Mouse (Mus musculus) forebrain, embryonic 11.5 days (tissue): Measurements from ENCODE around the gene Tssk1. TPM values are rescaled to one million over a fixed set of nuclear protein-coding genes. Genes with fewer than 3 reads are reported as not detected.

ENCODE experiments used
- ATAC-seq: fragments of 200-750 bp; cut with Nextera tagmentation; replicated peaks from 2 replicates; pipeline ENCODE4 v1.8.0; 2017; ENCODE audit warnings: moderate TSS enrichment; ENCODE audit not compliant: low FRiP score
- DNase-seq: peaks from one replicate; pipeline ENCODE4 v3.0.0-alpha.2; 2017; ENCODE audit warnings: low spot score
- H3K27ac ChIP-seq: fragments of 300-500 bp; sonication (generic); 2 replicates; pipeline ENCODE4 v1.5.1; 2014; ENCODE audit warnings: low read depth, low read length
- H3K27me3 ChIP-seq: fragments of 300-500 bp; sonication (generic); 2 replicates; pipeline ENCODE4 v1.6.1; 2014; ENCODE audit warnings: mild to moderate bottlenecking, low read length, mixed read lengths; ENCODE audit not compliant: control insufficient read depth, insufficient read depth
- H3K36me3 ChIP-seq: fragments of 300-500 bp; sonication (generic); 2 replicates; pipeline ENCODE4 v1.6.1; 2014; ENCODE audit warnings: mild to moderate bottlenecking, low read length, moderate library complexity, mixed read lengths; ENCODE audit not compliant: control insufficient read depth, insufficient read depth
- H3K4me1 ChIP-seq: fragments of 300-500 bp; sonication (generic); replicated peaks from 2 replicates; pipeline ENCODE4 v1.6.1; 2014; ENCODE audit warnings: low read length, mixed read lengths; ENCODE audit not compliant: control insufficient read depth, insufficient read depth
- H3K4me2 ChIP-seq: fragments of 300-500 bp; sonication (generic); 2 replicates; pipeline ENCODE4 v1.6.1; 2014; ENCODE audit warnings: low read depth, mild to moderate bottlenecking, low read length, moderate library complexity, mixed read lengths; ENCODE audit not compliant: severe bottlenecking
- H3K4me3 ChIP-seq: fragments of 300-500 bp; sonication (generic); 2 replicates; pipeline ENCODE4 v1.5.1; 2014; ENCODE audit warnings: low read depth, low read length
- H3K9ac ChIP-seq: fragments of 300-500 bp; sonication (generic); 2 replicates; pipeline ENCODE4 v1.6.1; 2014; ENCODE audit warnings: low read length
- H3K9me3 ChIP-seq: fragments of 300-500 bp; sonication (generic); 2 replicates; pipeline ENCODE4 v1.6.1; 2016; ENCODE audit warnings: low read length, mixed read lengths; ENCODE audit not compliant: control insufficient read depth
- WGBS: fragments of 180-500 bp; shearing (Covaris S2); extraction: QIAGEN DNeasy Blood & Tissue Kit; methylation state at CpG from one replicate; pipeline ENCODE4 v1.1.7; 2014; 5-methylcytosine and 5-hydroxymethylcytosine counted together
- polyA plus RNA-seq: library from polyadenylated mRNA; unstranded; fragments of >200 nt; fragmentation: Nextera tagmentation; extraction: Ambion mirVana; gene quantifications from 2 replicates; pipeline ENCODE4 v1.2.1, GENCODE M21; 2014

Tssk1 gene
- polyA plus RNA-seq, 1 experiment from 2014 or later, result not detected

DNA sequence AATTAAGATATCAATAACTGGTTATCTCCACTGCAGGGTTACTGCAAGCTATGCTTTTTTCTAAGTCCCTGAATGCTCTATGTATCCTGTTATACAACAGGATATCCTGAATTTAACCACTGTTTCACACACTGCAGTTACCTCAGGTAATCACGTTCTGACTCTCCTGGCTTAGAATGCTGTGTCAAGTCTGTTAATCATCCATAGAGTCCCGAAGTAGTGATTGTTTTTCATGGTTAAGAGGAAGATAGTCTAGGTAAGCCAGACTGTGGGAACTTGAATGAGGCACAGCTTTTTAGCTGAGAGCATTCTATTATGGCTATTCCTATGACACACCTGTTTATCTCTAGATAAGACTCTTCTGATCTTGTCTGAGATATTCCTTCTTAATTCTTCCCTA, 28.7 kb upstream of the Tssk1 start:
- H3K9ac ChIP-seq, result no peak overlapping the region
- ATAC-seq, result no peak

DNA sequence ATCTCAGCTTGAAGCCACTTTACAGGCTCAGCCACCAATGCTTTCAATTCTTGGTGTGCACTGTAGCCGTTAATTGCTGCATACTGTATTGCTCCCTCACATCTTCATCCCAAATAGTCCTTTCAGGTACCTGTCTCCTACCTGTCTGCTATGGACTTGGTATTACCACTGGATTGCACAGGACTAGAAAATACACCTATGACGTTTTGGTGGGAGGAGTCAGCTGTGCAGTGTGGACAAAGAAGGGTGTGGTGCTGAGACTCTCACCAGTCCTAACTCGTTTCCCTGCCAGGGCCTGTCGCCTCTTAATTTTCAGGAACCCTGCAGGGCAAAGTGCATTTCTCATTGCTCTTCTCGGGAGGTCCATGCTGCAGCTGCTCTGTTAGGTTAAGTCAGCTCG, 28.3 kb upstream of the Tssk1 start:
- Histone ChIP-seq H3K9ac (no peak overlapping the region), H3K9me3 (no peaks in the 10 kb centered on the region), H3K4me2 (no peak overlapping the region), H3K36me3 (no peaks in the 10 kb centered on the region; the same call in 1 of the 2 replicates), H3K4me1 (no peaks in the 10 kb centered on the region), H3K27ac (no peak overlapping the region), H3K27me3 (no peaks in the 10 kb centered on the region), H3K4me3 (no peak overlapping the region)
- no peak for DNase-seq
- 73% methylated on average over 6 of the region's 6 CpGs for WGBS
- ATAC-seq, result no peak

More for the DNA sequence above, 28.7 kb upstream of the Tssk1 start:
- H3K4me1 ChIP-seq, result no peaks in the 10 kb centered on the region
- H3K27me3 ChIP-seq, result no peaks in the 10 kb centered on the region
- no peaks in the 10 kb centered on the region for H3K9me3 ChIP-seq
- H3K4me3 ChIP-seq, result no peak overlapping the region
- no peaks in the 10 kb centered on the region for H3K36me3 ChIP-seq
- no peak overlapping the region for H3K27ac ChIP-seq
- DNase-seq, result no peak
- H3K4me2 ChIP-seq, result no peak overlapping the region
- WGBS, result over 99% methylated on average over 2 of the region's 2 CpGs

DNA sequence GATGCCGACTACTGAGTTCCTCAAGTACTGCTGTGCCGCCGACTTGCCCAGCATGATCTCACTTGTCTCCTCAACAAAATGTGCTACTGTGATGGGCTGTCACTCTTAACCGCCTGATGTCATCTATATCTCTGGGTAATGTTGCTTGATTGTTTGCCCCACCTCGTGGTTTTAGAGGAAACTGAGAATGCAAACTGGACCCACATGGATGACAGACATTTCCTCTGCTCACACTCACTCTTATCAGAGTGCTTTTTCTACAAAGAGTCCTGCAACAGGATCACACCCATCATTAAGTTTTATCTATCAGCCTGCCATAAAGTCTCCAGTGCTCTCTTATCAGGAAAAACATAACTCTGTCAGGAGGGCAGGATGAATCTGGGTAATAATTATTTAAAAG, 22.8 kb upstream of the Tssk1 start:
- Histone ChIP-seq H3K36me3 (no peaks in the 10 kb centered on the region; the same call in none of the 2 replicates), H3K4me1 (no peaks in the 10 kb centered on the region), H3K9me3 (no peaks in the 10 kb centered on the region), H3K4me2 (no peak overlapping the region), H3K9ac (no peak overlapping the region), H3K27me3 (no peaks in the 10 kb centered on the region), H3K27ac (no peak overlapping the region), H3K4me3 (no peak overlapping the region)
- DNase-seq, result no peak
- WGBS, result 97% methylated on average over 5 of the region's 5 CpGs
- no peak for ATAC-seq

DNA sequence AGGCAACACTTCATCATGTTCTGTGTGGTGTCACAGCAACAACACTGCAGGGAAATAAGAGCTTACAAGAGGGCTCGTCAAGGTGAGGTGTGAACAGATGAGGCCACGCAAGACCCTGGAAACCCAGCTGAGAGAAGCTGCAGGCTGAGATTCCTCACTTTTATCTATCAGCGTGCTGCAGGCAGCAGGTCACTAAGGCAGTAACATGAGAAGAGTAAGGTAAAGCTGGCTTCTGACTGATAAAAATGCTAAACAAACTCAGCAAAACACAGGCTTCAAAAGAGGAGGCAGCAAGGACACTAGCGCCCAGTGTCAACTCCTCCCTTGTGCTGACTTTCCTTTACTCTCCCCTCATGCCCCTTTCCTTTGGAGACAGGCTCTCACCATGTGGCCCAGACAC, 21.0 kb upstream of the Tssk1 start:
- H3K9ac ChIP-seq, result no peak overlapping the region
- no peaks in the 10 kb centered on the region for H3K9me3 ChIP-seq
- H3K4me3 ChIP-seq, result no peak overlapping the region
- WGBS, result 78% methylated on average over 4 of the region's 4 CpGs
- no peak overlapping the region for H3K27ac ChIP-seq
- ATAC-seq, result no peak
- H3K4me1 ChIP-seq, result no peaks in the 10 kb centered on the region
- H3K27me3 ChIP-seq, result no peaks in the 10 kb centered on the region
- H3K4me2 ChIP-seq, result no peak overlapping the region
- H3K36me3 ChIP-seq, result no peaks in the 10 kb centered on the region; the same call in none of the 2 replicates
- no peak for DNase-seq

DNA sequence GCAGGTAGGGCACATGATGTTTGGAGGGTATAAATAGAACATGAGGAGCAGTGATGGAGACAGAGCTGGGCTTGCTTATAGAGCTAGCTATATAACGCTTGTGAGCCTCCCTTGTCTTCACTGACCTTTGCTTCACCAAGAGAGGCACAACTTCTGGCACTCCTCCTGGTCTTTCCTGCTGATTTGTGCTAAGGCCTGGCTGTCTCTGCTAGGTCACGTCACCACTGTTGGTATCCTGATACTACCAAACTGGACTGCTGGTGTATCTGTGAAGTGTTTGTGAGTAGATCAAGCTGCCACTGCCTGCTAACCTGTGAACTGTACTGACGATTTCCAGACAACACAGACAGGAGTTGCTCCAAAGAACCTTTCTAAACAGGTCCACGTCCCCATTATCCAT, 18.8 kb upstream of the Tssk1 start:
- H3K4me2 ChIP-seq, result no peak overlapping the region
- no peaks in the 10 kb centered on the region; the same call in none of the 2 replicates for H3K36me3 ChIP-seq
- no peaks in the 10 kb centered on the region for H3K9me3 ChIP-seq
- H3K4me3 ChIP-seq, result no peak overlapping the region
- 90% methylated on average over 4 of the region's 4 CpGs for WGBS
- no peak overlapping the region for H3K27ac ChIP-seq
- DNase-seq, result no peak
- H3K4me1 ChIP-seq, result no peaks in the 10 kb centered on the region
- H3K9ac ChIP-seq, result no peak overlapping the region
- no peaks in the 10 kb centered on the region for H3K27me3 ChIP-seq
- ATAC-seq, result no peak

DNA sequence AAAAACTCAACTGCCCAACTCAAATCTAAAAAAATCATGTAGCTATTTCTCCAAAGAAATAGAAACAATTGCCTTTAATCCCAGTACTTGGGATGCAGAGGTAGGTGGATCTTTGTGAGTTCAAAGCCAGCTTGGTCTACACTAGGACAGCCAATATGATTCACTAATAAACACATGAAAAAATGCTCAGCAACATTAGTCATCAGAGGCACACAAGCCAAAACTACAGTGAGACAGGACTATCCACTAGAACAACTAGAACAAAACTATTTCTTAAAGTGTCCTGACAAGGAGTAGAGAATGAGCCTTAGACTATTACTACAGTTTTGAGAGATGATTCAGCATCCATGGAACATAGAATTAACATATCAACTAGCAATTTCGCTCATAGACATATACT, 17.9 kb upstream of the Tssk1 start:
- WGBS, result 98% methylated on average over 1 of the region's 1 CpGs
- Histone ChIP-seq H3K4me1 (no peaks in the 10 kb centered on the region), H3K36me3 (no peaks in the 10 kb centered on the region; the same call in 1 of the 2 replicates), H3K9ac (no peak overlapping the region), H3K4me2 (no peak overlapping the region), H3K27me3 (no peaks in the 10 kb centered on the region), H3K4me3 (no peak overlapping the region), H3K27ac (no peak overlapping the region), H3K9me3 (no peaks in the 10 kb centered on the region)
- ATAC-seq (no peak), DNase-seq (no peak)

DNA sequence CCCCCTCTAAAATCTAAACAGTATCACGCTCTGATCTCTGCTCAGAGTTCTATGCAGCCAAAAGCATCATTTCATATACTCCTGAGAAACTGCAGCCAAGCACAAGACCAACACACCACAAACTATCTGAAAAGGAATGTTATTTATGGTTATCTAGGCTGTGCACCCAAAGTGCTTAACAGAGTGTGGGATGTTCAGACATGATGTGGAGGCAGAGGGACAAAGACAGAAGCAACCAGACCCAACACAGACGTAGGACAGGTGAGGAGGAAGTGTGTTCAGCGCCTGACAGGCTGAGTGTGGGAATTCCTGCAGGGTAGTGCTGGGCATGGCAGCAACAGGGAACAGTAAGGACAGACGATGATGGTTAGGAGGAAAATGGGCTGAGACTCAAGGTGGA, 14.5 kb upstream of the Tssk1 start:
- Histone ChIP-seq H3K36me3 (no peaks in the 10 kb centered on the region; the same call in 1 of the 2 replicates), H3K4me2 (no peak overlapping the region), H3K4me1 (no peaks in the 10 kb centered on the region), H3K4me3 (no peak overlapping the region), H3K9me3 (no peaks in the 10 kb centered on the region), H3K27me3 (no peaks in the 10 kb centered on the region), H3K9ac (no peak overlapping the region), H3K27ac (no peak overlapping the region)
- no peak for DNase-seq
- ATAC-seq, result no peak
- 96% methylated on average over 4 of the region's 4 CpGs for WGBS

DNA sequence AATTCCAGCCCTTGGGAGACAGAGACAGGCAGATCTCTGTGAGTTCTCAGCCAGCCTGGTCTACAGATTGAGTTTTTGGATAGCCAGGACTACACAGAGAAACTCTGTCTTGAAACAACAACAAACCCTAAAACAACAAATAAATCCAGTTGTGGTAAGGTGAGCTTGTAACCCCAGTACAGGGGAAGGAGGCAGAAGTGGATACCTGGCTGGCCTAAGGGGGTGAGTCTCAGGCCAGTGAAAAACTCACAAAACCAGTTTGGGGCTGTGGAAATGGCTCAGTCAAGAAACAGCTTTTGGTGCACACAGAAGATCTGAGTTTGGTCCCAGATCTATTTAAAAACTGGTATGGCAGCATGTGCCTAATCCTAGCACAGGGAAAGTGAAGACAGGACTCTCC, 11.8 kb upstream of the Tssk1 start:
- 0 out of 2 replicates have a peak, but pooled peaks cover 2% of the 10 kb centered on the region for H3K4me1 ChIP-seq
- no peak overlapping the region for H3K9ac ChIP-seq
- no peak overlapping the region for H3K4me2 ChIP-seq
- ATAC-seq (no peak), DNase-seq (no peak)
- H3K36me3 ChIP-seq, result no peaks in the 10 kb centered on the region; the same call in 1 of the 2 replicates
- H3K27ac ChIP-seq, result no peak overlapping the region
- no peak overlapping the region for H3K4me3 ChIP-seq
- no peaks in the 10 kb centered on the region for H3K9me3 ChIP-seq
- H3K27me3 ChIP-seq, result no peaks in the 10 kb centered on the region

DNA sequence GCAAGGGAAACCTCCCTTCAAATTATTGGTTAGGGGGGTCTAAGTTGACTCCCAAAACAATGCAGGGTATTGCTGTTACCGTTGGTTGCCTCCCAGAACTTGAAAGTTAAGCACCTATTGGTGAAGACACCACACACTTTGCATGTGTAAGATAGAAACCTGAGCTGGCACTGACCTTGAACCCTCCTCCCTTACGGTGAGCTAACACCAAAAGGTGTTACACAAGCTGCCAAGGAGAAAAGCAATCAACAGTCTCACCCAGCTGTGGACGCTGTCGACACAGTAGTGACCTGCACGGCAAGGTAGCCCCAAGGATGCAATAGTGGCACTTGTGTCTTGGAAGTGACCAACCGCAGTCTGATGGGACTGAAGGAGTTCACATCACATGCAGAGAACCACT, 9.9 kb upstream of the Tssk1 start:
- 0 out of 2 replicates have a peak, but pooled peaks cover 2% of the 10 kb centered on the region for H3K4me1 ChIP-seq
- H3K27ac ChIP-seq, result no peak overlapping the region
- no peaks in the 10 kb centered on the region for H3K36me3 ChIP-seq
- H3K9me3 ChIP-seq, result no peaks in the 10 kb centered on the region
- no peaks in the 10 kb centered on the region for H3K27me3 ChIP-seq
- no peak for DNase-seq
- no peak overlapping the region for H3K9ac ChIP-seq
- no peak overlapping the region for H3K4me2 ChIP-seq
- ATAC-seq, result no peak
- WGBS, result 93% methylated on average over 6 of the region's 6 CpGs
- H3K4me3 ChIP-seq, result no peak overlapping the region
